Comparison of ENCODE assay signal across 12 mouse cellular contexts in the genomic region with DNA sequence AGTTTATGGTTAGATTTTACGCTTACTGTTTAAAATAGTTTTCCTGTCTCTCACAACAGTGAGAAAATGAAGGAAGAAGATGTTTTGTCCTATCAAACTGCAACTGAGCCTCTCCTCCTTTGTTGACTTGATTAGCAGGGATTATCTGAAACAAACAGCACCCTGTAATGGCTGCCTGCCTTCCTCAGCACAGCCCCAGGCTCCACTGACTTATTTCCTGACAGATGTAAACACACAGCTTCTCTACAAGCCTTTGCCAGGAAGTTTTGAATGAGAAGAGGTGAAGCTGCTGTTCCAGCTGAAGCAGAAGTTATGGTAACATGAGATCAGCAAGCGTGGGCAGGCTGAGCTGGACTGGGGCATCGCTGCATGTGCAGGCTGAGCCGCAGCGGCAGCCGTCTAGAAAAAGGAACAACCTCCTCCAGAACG. TPM values are rescaled to one million over a fixed set of nuclear protein-coding genes. Genes with fewer than 3 reads are reported as not detected.
DNase-seq lines count a peak whose midpoint lies in the region; ATAC-seq and TF ChIP-seq lines count a peak whose summit lies in the region.
"Had no signal": no experiment of that assay in that cellular context is flagged by ENCODE, and none has a peak within 500 bp of the region (broad histone marks: within the 10 kb centered on the region; RNA-seq: fewer than 3 reads in every experiment).

No protein-coding gene starts in this region.

- H3K4me1 ChIP-seq in embryonic facial prominence, embryonic 10.5 days: peaks cover 9% of the 10 kb centered on the region; the same call in 1 of the 2 replicates
- peaks cover 3% of the 10 kb centered on the region; the same call in 1 of the 2 replicates for H3K4me1 ChIP-seq in lung, embryonic 14.5 days (ENCODE audit: insufficient read depth)
- H3K4me1 ChIP-seq in cerebellum, adult 2 months (ENCODE audit: control insufficient read depth, insufficient read depth, low read length): no peaks in the 10 kb centered on the region
- H3K4me1 ChIP-seq in intestine, postnatal 0 days (replicated peaks; ENCODE audit: control insufficient read depth, insufficient read depth, low read length): no peaks in the 10 kb centered on the region

- H3K4me2 ChIP-seq in lung, embryonic 14.5 days: no peak overlapping the region
- no peak overlapping the region for H3K4me2 ChIP-seq in intestine, postnatal 0 days (replicated peaks; ENCODE audit: low read depth)
- H3K4me2 ChIP-seq: neural tube, embryonic 13.5 days had no signal

- DNase-seq in right cerebral cortex, adult 2 months (ENCODE audit: low spot score in 2 of 2): peak; percentile 21 to 30
- DNase-seq in right cerebral cortex, postnatal 25 days: no peak
- DNase-seq in embryonic facial prominence, embryonic 10.5 days (ENCODE audit: low spot score): peak; percentile 38
- DNase-seq in lung, embryonic 14.5 days: peak; percentile 76
- no peak for DNase-seq in cerebellum, adult 2 months
- DNase-seq in kidney, adult 18-20 months: no peak
- DNase-seq: gastrocnemius, adult 2 months; kidney, adult 11 months had no signal

- no peaks in the 10 kb centered on the region for H3K9me3 ChIP-seq in embryonic facial prominence, embryonic 10.5 days
- no peaks in the 10 kb centered on the region for H3K9me3 ChIP-seq in lung, embryonic 14.5 days (ENCODE audit: low read depth, low read length)
- H3K9me3 ChIP-seq in intestine, postnatal 0 days (ENCODE audit: control insufficient read depth): no peaks in the 10 kb centered on the region
- H3K9me3 ChIP-seq: neural tube, embryonic 13.5 days had no signal

- no peak overlapping the region for H3K4me3 ChIP-seq in embryonic facial prominence, embryonic 10.5 days
- no peak overlapping the region for H3K4me3 ChIP-seq in lung, embryonic 14.5 days (ENCODE audit: low read depth, low read length)
- H3K4me3 ChIP-seq in cerebellum, adult 2 months (replicated peaks; ENCODE audit: insufficient read depth, low read depth, low read length): no peak overlapping the region
- no peak overlapping the region for H3K4me3 ChIP-seq in intestine, postnatal 0 days (ENCODE audit: low read depth, low read length)
- H3K4me3 ChIP-seq: gastrocnemius, adult 2 months; neural tube, embryonic 13.5 days had no signal

- H3K9ac ChIP-seq in lung, embryonic 14.5 days: no peak overlapping the region
- no peak overlapping the region for H3K9ac ChIP-seq in intestine, postnatal 0 days (ENCODE audit: low read depth, low read length)
- H3K9ac ChIP-seq: neural tube, embryonic 13.5 days had no signal

- peak; percentile 64 for ATAC-seq in lung, embryonic 14.5 days (ENCODE audit: insufficient read depth)
- no peak for ATAC-seq in intestine, postnatal 0 days

- no peak overlapping the region for H3K27ac ChIP-seq in embryonic facial prominence, embryonic 10.5 days (replicated peaks)
- H3K27ac ChIP-seq in lung, embryonic 14.5 days (ENCODE audit: low read depth): peak overlapping the region; percentile 37; the same call in 1 of the 2 replicates
- H3K27ac ChIP-seq in cerebellum, adult 2 months (ENCODE audit: insufficient read depth, low read length): no peak overlapping the region
- no peak overlapping the region for H3K27ac ChIP-seq in intestine, postnatal 0 days (ENCODE audit: low read depth, low read length)
- H3K27ac ChIP-seq: gastrocnemius, adult 2 months; macrophage; neural tube, embryonic 13.5 days had no signal

- 35% methylated on average over 7 of the region's 7 CpGs for WGBS in embryonic facial prominence, embryonic 10.5 days
- WGBS in lung, embryonic 14.5 days: 22% methylated on average over 7 of the region's 7 CpGs
- 75% methylated on average over 7 of the region's 7 CpGs for WGBS in cerebellum, adult 2 months
- WGBS in intestine, postnatal 0 days: 37% methylated on average over 7 of the region's 7 CpGs

- H3K27me3 ChIP-seq in embryonic facial prominence, embryonic 10.5 days (replicated peaks; ENCODE audit: low read depth, poor library complexity, severe bottlenecking): no peaks in the 10 kb centered on the region
- H3K27me3 ChIP-seq in lung, embryonic 14.5 days (ENCODE audit: insufficient read depth, low read length): no peaks in the 10 kb centered on the region
- H3K27me3 ChIP-seq in cerebellum, adult 2 months (ENCODE audit: control insufficient read depth, insufficient read depth, low read length): no peaks in the 10 kb centered on the region
- no peaks in the 10 kb centered on the region for H3K27me3 ChIP-seq in intestine, postnatal 0 days (replicated peaks; ENCODE audit: control insufficient read depth, insufficient read depth, low read length)
- H3K27me3 ChIP-seq: neural tube, embryonic 13.5 days had no signal

- TF ChIP-seq POLR2A in cerebellum, adult 2 months (IDR thresholded peaks at IDR 0.05; ENCODE audit: borderline replicate concordance, insufficient read depth, low read length): no peak

- H3K36me3 ChIP-seq in embryonic facial prominence, embryonic 10.5 days (replicated peaks): no peaks in the 10 kb centered on the region
- H3K36me3 ChIP-seq in lung, embryonic 14.5 days (ENCODE audit: insufficient read depth): no peaks in the 10 kb centered on the region
- no peaks in the 10 kb centered on the region for H3K36me3 ChIP-seq in intestine, postnatal 0 days (ENCODE audit: control insufficient read depth, insufficient read depth)
- H3K36me3 ChIP-seq: neural tube, embryonic 13.5 days had no signal

- TF ChIP-seq CTCF in lung, embryonic 14.5 days (IDR thresholded peaks at IDR 0.05; ENCODE audit: low read depth): no peak
- TF ChIP-seq CTCF in cerebellum, adult 2 months (IDR thresholded peaks at IDR 0.05; ENCODE audit: borderline replicate concordance, insufficient read depth, low read depth, low read length): no peak
- TF ChIP-seq CTCF in intestine, postnatal 0 days (IDR thresholded peaks at IDR 0.05; ENCODE audit: low read depth): no peak

RNA-seq across cellular contexts. Expression of a gene that starts 8.6 kb away (rescaled TPM):
- polyA plus RNA-seq in embryonic facial prominence, embryonic 10.5 days (2016; fragmentation: Nextera tagmentation; extraction: Ambion mirVana): 0.48 and 1.0 TPM in 2 replicates
- 0.58 and 1.1 TPM in 2 replicates for polyA plus RNA-seq in lung, embryonic 14.5 days (2014; fragmentation: Nextera tagmentation; extraction: Ambion mirVana)
- 0.95 and 1.5 TPM in 2 replicates for polyA plus RNA-seq in cerebellum, adult 2 months (2012; rRNA removed)
- 0.18 TPM in 1 of 2 replicates, not detected in the other for polyA plus RNA-seq in intestine, postnatal 0 days (2015; fragmentation: Nextera tagmentation; extraction: Ambion mirVana)
- polyA plus RNA-seq: heart, postnatal 0 days; macrophage had no signal

RNA-seq across cellular contexts. Expression of a gene that starts 26.2 kb away (rescaled TPM):
- 76.5 and 91.3 TPM in 2 replicates for polyA plus RNA-seq in embryonic facial prominence, embryonic 10.5 days (2016; fragmentation: Nextera tagmentation; extraction: Ambion mirVana)
- 66.0 and 66.4 TPM in 2 replicates for polyA plus RNA-seq in lung, embryonic 14.5 days (2014; fragmentation: Nextera tagmentation; extraction: Ambion mirVana)
- 8.4 and 9.3 TPM in 2 replicates for polyA plus RNA-seq in cerebellum, adult 2 months (2012; rRNA removed)
- 48.2 and 51.4 TPM in 2 replicates for polyA plus RNA-seq in intestine, postnatal 0 days (2015; fragmentation: Nextera tagmentation; extraction: Ambion mirVana)

Comparison
In these comparisons a context has a peak if more than half of its experiments do, and no peak if none do; other contexts are left out.
1. DNase-seq: peak in right cerebral cortex, adult 2 months (2 of 2), embryonic facial prominence, embryonic 10.5 days (single experiment) and lung, embryonic 14.5 days (single experiment); none in right cerebral cortex, postnatal 25 days (single experiment), cerebellum, adult 2 months (0 of 2) and kidney, adult 18-20 months (single experiment).